In the genomic region with DNA sequence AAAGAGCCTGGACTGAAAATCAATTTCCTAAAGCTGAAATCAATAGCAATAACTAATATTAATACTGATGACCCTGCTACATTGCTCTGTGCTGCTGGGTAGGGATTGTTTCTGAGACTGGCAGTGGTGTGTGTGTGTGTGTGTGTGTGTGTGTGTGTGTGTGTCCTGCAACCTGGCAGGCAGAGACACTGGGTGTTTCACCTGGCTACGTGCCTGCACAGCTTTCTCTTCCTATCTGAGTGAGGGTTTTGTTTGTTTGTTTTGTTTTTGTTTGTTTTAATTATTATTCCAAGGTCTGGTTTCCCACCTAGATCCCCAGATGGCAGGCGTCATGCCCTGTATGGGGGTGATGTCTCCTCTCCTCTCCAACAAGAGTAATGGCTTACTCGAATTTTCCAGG, we compare ENCODE assay signal across 21 mouse cellular contexts. TPM values are rescaled to one million over a fixed set of nuclear protein-coding genes. Genes with fewer than 3 reads are reported as not detected.
A peak's percentile ranks its signal among the peaks of the same experiment; 100 is the strongest.
DNase-seq lines count a peak whose midpoint lies in the region; ATAC-seq and TF ChIP-seq lines count a peak whose summit lies in the region.
"Had no signal": no experiment of that assay in that cellular context is flagged by ENCODE, and none has a peak within 500 bp of the region (broad histone marks: within the 10 kb centered on the region; RNA-seq: fewer than 3 reads in every experiment).

No protein-coding gene starts in this region.

- no peak for TF ChIP-seq CTCF in liver, adult 2 months (IDR thresholded peaks at IDR 0.05; ENCODE audit: low read depth, low read length)

- TF ChIP-seq POLR2A in liver, adult 2 months (IDR thresholded peaks at IDR 0.05; ENCODE audit: extremely low read depth, insufficient read depth, low read length), result no peak

- 0 out of 2 replicates have a peak overlapping the region, but pooled peaks have one; percentile 15 for H3K27ac ChIP-seq in forebrain, embryonic 10.5 days
- no peak overlapping the region for H3K27ac ChIP-seq in forebrain, embryonic 14.5 days (ENCODE audit: low read depth, low read length)
- H3K27ac ChIP-seq in liver, adult 2 months (replicated peaks; ENCODE audit: insufficient read depth, low read depth, low read length), result peak overlapping the region; percentile 95
- peak overlapping the region; percentile 20; the same call in 1 of the 2 replicates for H3K27ac ChIP-seq in limb, embryonic 10.5 days
- H3K27ac ChIP-seq: forebrain, embryonic 15.5 days; heart, embryonic 15.5 days; hindbrain, postnatal 0 days had no signal

- no peaks in the 10 kb centered on the region for H3K79me2 ChIP-seq in liver, adult 2 months (ENCODE audit: control insufficient read depth, insufficient read depth, low read length)

- peak; percentile 50 to 56 for DNase-seq in cerebellum, postnatal 10 days
- no peak for DNase-seq in cerebellum, adult 8-10 months
- no peak for DNase-seq in forebrain, embryonic 10.5 days (ENCODE audit: extremely low spot score, low spot score)
- DNase-seq in forebrain, embryonic 14.5 days (ENCODE audit: low spot score), result no peak
- peak; percentile 82 for DNase-seq in liver, adult 2 months (ENCODE audit: extremely low read depth, low read depth, low spot score)
- no peak for DNase-seq in liver
- no peak for DNase-seq in limb, embryonic 10.5 days (ENCODE audit: low spot score)
- DNase-seq: adrenal gland, adult 8-10 months; adrenal gland, postnatal 25 days; cerebellum, adult 2 months; gastrocnemius, postnatal 25 days; heart, adult 18-20 months; heart, postnatal 10 days; heart, postnatal 36 days had no signal

- peaks cover 22% of the 10 kb centered on the region for H3K4me1 ChIP-seq in forebrain, embryonic 10.5 days
- 0 out of 2 replicates have a peak, but pooled peaks cover 2% of the 10 kb centered on the region for H3K4me1 ChIP-seq in forebrain, embryonic 14.5 days (ENCODE audit: control insufficient read depth, insufficient read depth, low read length)
- H3K4me1 ChIP-seq in liver, adult 2 months (ENCODE audit: control insufficient read depth, insufficient read depth, low read length), result peaks cover 35% of the 10 kb centered on the region
- peaks cover 11% of the 10 kb centered on the region for H3K4me1 ChIP-seq in limb, embryonic 10.5 days
- H3K4me1 ChIP-seq: heart, embryonic 15.5 days had no signal

- no peak overlapping the region for H3K4me3 ChIP-seq in forebrain, embryonic 10.5 days
- no peak overlapping the region for H3K4me3 ChIP-seq in forebrain, embryonic 14.5 days (ENCODE audit: low read depth, low read length)
- H3K4me3 ChIP-seq in liver, adult 2 months (ENCODE audit: insufficient read depth, low read depth, low read length), result no peak overlapping the region
- H3K4me3 ChIP-seq in limb, embryonic 10.5 days, result no peak overlapping the region
- H3K4me3 ChIP-seq: forebrain, embryonic 15.5 days; heart, embryonic 12.5 days; heart, embryonic 15.5 days had no signal

- H3K27me3 ChIP-seq in forebrain, embryonic 10.5 days (ENCODE audit: poor library complexity, severe bottlenecking), result peaks cover 97% of the 10 kb centered on the region
- 0 out of 2 replicates have a peak, but pooled peaks cover 2% of the 10 kb centered on the region for H3K27me3 ChIP-seq in forebrain, embryonic 14.5 days (replicated peaks; ENCODE audit: control insufficient read depth, insufficient read depth, low read length)
- no peaks in the 10 kb centered on the region for H3K27me3 ChIP-seq in liver, adult 2 months (ENCODE audit: control insufficient read depth, insufficient read depth, low read length)
- no peaks in the 10 kb centered on the region for H3K27me3 ChIP-seq in limb, embryonic 10.5 days (ENCODE audit: low read depth, poor library complexity, severe bottlenecking)
- H3K27me3 ChIP-seq: forebrain, embryonic 15.5 days had no signal

- no peak for ATAC-seq in forebrain, embryonic 14.5 days
- ATAC-seq: activated CD4-positive, CD25-positive, alpha-beta regulatory T cell, adult 4 months; forebrain, embryonic 15.5 days; hindbrain, postnatal 0 days; inflammation-experienced regulatory T-cells, adult 6 months; intestine, embryonic 16.5 days had no signal

- WGBS in forebrain, embryonic 10.5 days, result 78% methylated on average over 3 of the region's 3 CpGs
- 71% methylated on average over 3 of the region's 3 CpGs for WGBS in forebrain, embryonic 14.5 days
- 22% methylated on average over 3 of the region's 3 CpGs for WGBS in liver, adult 2 months
- WGBS in limb, embryonic 10.5 days, result 75% methylated on average over 3 of the region's 3 CpGs

- H3K9me3 ChIP-seq in forebrain, embryonic 10.5 days, result no peaks in the 10 kb centered on the region
- no peaks in the 10 kb centered on the region for H3K9me3 ChIP-seq in forebrain, embryonic 14.5 days (replicated peaks; ENCODE audit: control insufficient read depth, low read length)
- H3K9me3 ChIP-seq in limb, embryonic 10.5 days (replicated peaks), result no peaks in the 10 kb centered on the region
- H3K9me3 ChIP-seq: forebrain, embryonic 15.5 days; heart, embryonic 12.5 days; heart, embryonic 15.5 days had no signal

- H3K36me3 ChIP-seq in forebrain, embryonic 10.5 days (replicated peaks), result no peaks in the 10 kb centered on the region
- H3K36me3 ChIP-seq in forebrain, embryonic 14.5 days (ENCODE audit: control insufficient read depth, insufficient read depth, low read length), result no peaks in the 10 kb centered on the region
- no peaks in the 10 kb centered on the region for H3K36me3 ChIP-seq in liver, adult 2 months (ENCODE audit: control insufficient read depth, insufficient read depth, low read length)
- no peaks in the 10 kb centered on the region for H3K36me3 ChIP-seq in limb, embryonic 10.5 days
- H3K36me3 ChIP-seq: forebrain, embryonic 15.5 days; heart, embryonic 12.5 days; heart, embryonic 15.5 days had no signal

- no peak overlapping the region for H3K9ac ChIP-seq in forebrain, embryonic 14.5 days (ENCODE audit: low read length)
- peak overlapping the region; percentile 65; the same call in 1 of the 2 replicates for H3K9ac ChIP-seq in liver, adult 2 months (ENCODE audit: low read depth, low read length)
- H3K9ac ChIP-seq: forebrain, embryonic 15.5 days; heart, embryonic 12.5 days; heart, embryonic 15.5 days had no signal

- H3K4me2 ChIP-seq in forebrain, embryonic 14.5 days (ENCODE audit: low read length), result no peak overlapping the region
- H3K4me2 ChIP-seq: forebrain, embryonic 15.5 days; heart, embryonic 12.5 days; heart, embryonic 15.5 days had no signal

RNA-seq across cellular contexts. Expression of a gene that starts 54.5 kb away (rescaled TPM):
- 7.7 and 7.8 TPM in 2 replicates for polyA plus RNA-seq in forebrain, embryonic 10.5 days (2016; fragmentation: Nextera tagmentation; extraction: Ambion mirVana)
- polyA plus RNA-seq in forebrain, embryonic 14.5 days (2014; fragmentation: Nextera tagmentation; extraction: Ambion mirVana), result 2.0 and 2.6 TPM in 2 replicates
- 108 and 124 TPM in 2 replicates for total RNA-seq in liver, adult 2 months (2014; rRNA removed)
- polyA plus RNA-seq in liver, adult 2 months (2012; rRNA removed), result 303 and 313 TPM in 2 replicates
- polyA plus RNA-seq in limb, embryonic 10.5 days (2016; fragmentation: Nextera tagmentation; extraction: Ambion mirVana), result 8.7 and 10.9 TPM in 2 replicates

Comparison
In these comparisons a context has a peak if more than half of its experiments do, and no peak if none do; other contexts are left out.
1. DNase-seq: peak in cerebellum, postnatal 10 days (2 of 2) and liver, adult 2 months (single experiment); none in cerebellum, adult 8-10 months (single experiment), forebrain, embryonic 10.5 days (single experiment), forebrain, embryonic 14.5 days (single experiment), liver (single experiment) and limb, embryonic 10.5 days (single experiment).
2. RNA of a gene that starts 54.5 kb away (polyA plus RNA-seq): 303 to 313 TPM in liver, adult 2 months; 8.7 to 10.9 TPM in limb, embryonic 10.5 days, 7.7 to 7.8 TPM in forebrain, embryonic 10.5 days and 2.0 to 2.6 TPM in forebrain, embryonic 14.5 days; every median in the first group is over 10 times any median in the second.